ENCODE assay signal across 8 mouse cellular contexts in the genomic region with DNA sequence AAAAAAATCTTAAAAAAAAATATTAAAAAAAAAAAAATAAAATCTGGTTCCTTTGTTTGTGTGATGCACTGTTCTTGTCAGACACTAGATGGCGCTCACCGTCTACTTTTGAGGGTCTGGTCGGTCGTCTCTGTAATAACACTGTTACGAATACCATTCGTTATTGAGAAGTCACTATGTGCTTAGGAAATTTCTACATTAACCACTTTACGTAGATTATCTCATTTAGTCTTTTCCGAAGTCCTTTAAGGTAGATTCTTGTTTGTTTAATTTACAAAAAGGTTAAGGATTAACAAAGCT. TPM values are rescaled to one million over a fixed set of nuclear protein-coding genes. Genes with fewer than 3 reads are reported as not detected.
DNase-seq lines count a peak whose midpoint lies in the region; ATAC-seq and TF ChIP-seq lines count a peak whose summit lies in the region.

No protein-coding gene starts in this region.

- DNase-seq in liver, adult 2 months (ENCODE audit: extremely low read depth, low read depth, low spot score): peak; percentile 35
- DNase-seq in R1 (ENCODE audit: low read depth, low spot score): peak; percentile 41
- DNase-seq in lung, postnatal 0 days (ENCODE audit: low spot score): peak; percentile 74
- DNase-seq in stomach, postnatal 0 days (ENCODE audit: low spot score): peak; percentile 26
- DNase-seq in urinary bladder, adult 2 months (ENCODE audit: low spot score): no peak

- no peak for TF ChIP-seq EP300 in lung, postnatal 0 days (IDR thresholded peaks at IDR 0.05)
- TF ChIP-seq EP300 in stomach, postnatal 0 days (optimal IDR thresholded peaks at IDR 0.05): no peak

- H3K4me1 ChIP-seq in liver, adult 2 months (ENCODE audit: control insufficient read depth, insufficient read depth, low read length): no peaks in the 10 kb centered on the region
- no peaks in the 10 kb centered on the region for H3K4me1 ChIP-seq in liver, embryonic 12.5 days
- H3K4me1 ChIP-seq in lung, postnatal 0 days (ENCODE audit: insufficient read depth, low read depth, low read length): no peaks in the 10 kb centered on the region
- H3K4me1 ChIP-seq in stomach, postnatal 0 days (replicated peaks; ENCODE audit: control insufficient read depth, insufficient read depth): no peaks in the 10 kb centered on the region

- H3K27me3 ChIP-seq in liver, adult 2 months (ENCODE audit: control insufficient read depth, insufficient read depth, low read length): 0 out of 2 replicates have a peak, but pooled peaks cover 2% of the 10 kb centered on the region
- H3K27me3 ChIP-seq in liver, embryonic 12.5 days (replicated peaks): 0 out of 2 replicates have a peak, but pooled peaks cover 4% of the 10 kb centered on the region
- no peaks in the 10 kb centered on the region for H3K27me3 ChIP-seq in lung, postnatal 0 days (replicated peaks; ENCODE audit: insufficient read depth, low read length)
- H3K27me3 ChIP-seq in stomach, postnatal 0 days (ENCODE audit: control insufficient read depth, insufficient read depth, low read length): no peaks in the 10 kb centered on the region

- 9% methylated on average over 8 of the region's 8 CpGs for WGBS in liver, adult 2 months
- WGBS in liver, embryonic 12.5 days (ENCODE audit: insufficient replicate concordance): 12% methylated on average over 8 of the region's 8 CpGs
- WGBS in lung, postnatal 0 days: 9% methylated on average over 8 of the region's 8 CpGs
- WGBS in stomach, postnatal 0 days: 4% methylated on average over 8 of the region's 8 CpGs

- H3K79me2 ChIP-seq in liver, adult 2 months (ENCODE audit: control insufficient read depth, insufficient read depth, low read length): no peaks in the 10 kb centered on the region

- no peak overlapping the region for H3K27ac ChIP-seq in liver, adult 2 months (replicated peaks; ENCODE audit: insufficient read depth, low read depth, low read length)
- H3K27ac ChIP-seq in liver, embryonic 12.5 days: no peak overlapping the region
- H3K27ac ChIP-seq in lung, postnatal 0 days (ENCODE audit: low read length): no peak overlapping the region
- no peak overlapping the region for H3K27ac ChIP-seq in stomach, postnatal 0 days (replicated peaks)

- no peak overlapping the region for H3K4me3 ChIP-seq in liver, adult 2 months (ENCODE audit: insufficient read depth, low read depth, low read length)
- no peak overlapping the region for H3K4me3 ChIP-seq in liver, embryonic 12.5 days
- H3K4me3 ChIP-seq in lung, postnatal 0 days (ENCODE audit: low read depth, low read length): no peak overlapping the region
- no peak overlapping the region for H3K4me3 ChIP-seq in stomach, postnatal 0 days (ENCODE audit: low read depth, low read length)

- peak; percentile 44; the same call in 1 of the 2 replicates for TF ChIP-seq CTCF in liver, adult 2 months (IDR thresholded peaks at IDR 0.05; ENCODE audit: low read depth, low read length)
- peak; percentile 74 for TF ChIP-seq CTCF in lung, postnatal 0 days (IDR thresholded peaks at IDR 0.05)
- peak; percentile 82 for TF ChIP-seq CTCF in stomach, postnatal 0 days (IDR thresholded peaks at IDR 0.05; ENCODE audit: low read depth)

- H3K9ac ChIP-seq in liver, adult 2 months (ENCODE audit: low read depth, low read length): no peak overlapping the region
- H3K9ac ChIP-seq in liver, embryonic 12.5 days: no peak overlapping the region
- no peak overlapping the region for H3K9ac ChIP-seq in lung, postnatal 0 days (replicated peaks; ENCODE audit: low read depth)
- H3K9ac ChIP-seq in stomach, postnatal 0 days (ENCODE audit: low read length): no peak overlapping the region

- no peaks in the 10 kb centered on the region for H3K9me3 ChIP-seq in liver, embryonic 12.5 days (replicated peaks)
- H3K9me3 ChIP-seq in lung, postnatal 0 days (ENCODE audit: low read length): no peaks in the 10 kb centered on the region
- no peaks in the 10 kb centered on the region for H3K9me3 ChIP-seq in stomach, postnatal 0 days (ENCODE audit: control insufficient read depth, low read length)

- no peak for TF ChIP-seq POLR2A in liver, adult 2 months (IDR thresholded peaks at IDR 0.05; ENCODE audit: extremely low read depth, insufficient read depth, low read length)

- H3K36me3 ChIP-seq in liver, adult 2 months (ENCODE audit: control insufficient read depth, insufficient read depth, low read length): no peaks in the 10 kb centered on the region
- no peaks in the 10 kb centered on the region for H3K36me3 ChIP-seq in liver, embryonic 12.5 days
- H3K36me3 ChIP-seq in lung, postnatal 0 days (ENCODE audit: insufficient read depth, low read length): no peaks in the 10 kb centered on the region
- H3K36me3 ChIP-seq in stomach, postnatal 0 days (ENCODE audit: control insufficient read depth, insufficient read depth, low read length): no peaks in the 10 kb centered on the region

- no peak overlapping the region for H3K4me2 ChIP-seq in liver, embryonic 12.5 days
- no peak overlapping the region for H3K4me2 ChIP-seq in lung, postnatal 0 days (replicated peaks; ENCODE audit: low read depth, low read length)
- no peak overlapping the region for H3K4me2 ChIP-seq in stomach, postnatal 0 days (replicated peaks; ENCODE audit: low read depth)

- no peak for ATAC-seq in liver, embryonic 12.5 days
- ATAC-seq in common myeloid progenitor, adult 5-6 weeks (replicated peaks; ENCODE audit: low read depth, poor library complexity, severe bottlenecking): peak; percentile 64; the same call in 1 of the 2 replicates
- peak; percentile 35 to 66; a peak in 2 of 4 replicates for ATAC-seq in hematopoietic stem cell, adult 5-6 weeks (replicated peaks in 1 of 2; ENCODE audit: insufficient read depth in 1 of 2, low FRiP score in 2 of 2, low TSS enrichment in 1 of 2, low read depth in 1 of 2, poor library complexity in 2 of 2, severe bottlenecking in 2 of 2)
- ATAC-seq in lung, postnatal 0 days: no peak
- ATAC-seq in stomach, postnatal 0 days (ENCODE audit: low FRiP score, low TSS enrichment): no peak

RNA-seq across cellular contexts. Expression of a gene that starts 27.9 kb away (rescaled TPM):
- total RNA-seq in liver, adult 2 months (2014; rRNA removed): 36.6 and 39.0 TPM in 2 replicates
- 12.5 and 12.6 TPM in 2 replicates for polyA plus RNA-seq in liver, adult 2 months (2012; rRNA removed)
- polyA plus RNA-seq in liver, embryonic 12.5 days (2016; fragmentation: Nextera tagmentation; extraction: Ambion mirVana): 131 and 133 TPM in 2 replicates
- 162 and 179 TPM in 2 replicates for total RNA-seq in common myeloid progenitor, adult 5-6 weeks (2017)
- total RNA-seq in hematopoietic stem cell, adult 5-6 weeks (2017): 132 and 136 TPM in 2 replicates
- polyA plus RNA-seq in lung, postnatal 0 days (2015; fragmentation: Nextera tagmentation; extraction: Ambion mirVana): 74.3 and 77.3 TPM in 2 replicates
- polyA plus RNA-seq in stomach, postnatal 0 days (2015; fragmentation: Nextera tagmentation; extraction: Ambion mirVana): 60.2 and 64.5 TPM in 2 replicates
- 57.3 and 59.2 TPM in 2 replicates for polyA plus RNA-seq in urinary bladder, adult 2 months (2012; rRNA removed)

RNA-seq across cellular contexts. Expression of a gene that starts 59.4 kb away (rescaled TPM):
- 16.9 and 17.0 TPM in 2 replicates for total RNA-seq in liver, adult 2 months (2014; rRNA removed)
- 10.5 and 12.1 TPM in 2 replicates for polyA plus RNA-seq in liver, adult 2 months (2012; rRNA removed)
- 8.2 TPM in 2 replicates for polyA plus RNA-seq in liver, embryonic 12.5 days (2016; fragmentation: Nextera tagmentation; extraction: Ambion mirVana)
- 16.4 and 31.2 TPM in 2 replicates for total RNA-seq in common myeloid progenitor, adult 5-6 weeks (2017)
- 25.3 and 30.6 TPM in 2 replicates for total RNA-seq in hematopoietic stem cell, adult 5-6 weeks (2017)
- polyA plus RNA-seq in lung, postnatal 0 days (2015; fragmentation: Nextera tagmentation; extraction: Ambion mirVana): 13.1 and 13.7 TPM in 2 replicates
- 11.2 and 11.8 TPM in 2 replicates for polyA plus RNA-seq in stomach, postnatal 0 days (2015; fragmentation: Nextera tagmentation; extraction: Ambion mirVana)
- 17.8 and 20.3 TPM in 2 replicates for polyA plus RNA-seq in urinary bladder, adult 2 months (2012; rRNA removed)

Comparison
In these comparisons a context has a peak if more than half of its experiments do, and no peak if none do; other contexts are left out.
1. ATAC-seq: peak in common myeloid progenitor, adult 5-6 weeks (single experiment) and hematopoietic stem cell, adult 5-6 weeks (2 of 2); none in liver, embryonic 12.5 days (single experiment), lung, postnatal 0 days (single experiment) and stomach, postnatal 0 days (single experiment).
2. Peak in every context shown above with its lines, with median percentiles within 50 percentile points of each other: CTCF ChIP-seq.